ENCODE assay signal across 19 mouse cellular contexts in genomic region chr13:90781974-90782373, GRCm38 (mm10).
DNase-seq lines count a peak whose midpoint lies in the region; ATAC-seq and TF ChIP-seq lines count a peak whose summit lies in the region.
"Had no signal": no experiment of that assay in that cellular context is flagged by ENCODE, and none has a peak within 500 bp of the region (broad histone marks: within the 10 kb centered on the region; RNA-seq: fewer than 3 reads in every experiment).

No protein-coding gene starts in this region.

- no peak overlapping the region for H3K9ac ChIP-seq in kidney, embryonic 15.5 days
- H3K9ac ChIP-seq in limb, embryonic 13.5 days: no peak overlapping the region
- H3K9ac ChIP-seq: forebrain, embryonic 13.5 days; liver, postnatal 0 days; neural tube, embryonic 15.5 days had no signal

- ATAC-seq in kidney, embryonic 15.5 days (replicated peaks; ENCODE audit: low FRiP score): no peak
- peak; percentile 92 for ATAC-seq in limb, embryonic 13.5 days (ENCODE audit: low FRiP score, low read depth)
- ATAC-seq: forebrain, embryonic 13.5 days; hindbrain, embryonic 16.5 days; liver, postnatal 0 days had no signal

- H3K4me1 ChIP-seq in kidney, adult 2 months (ENCODE audit: control insufficient read depth, insufficient read depth, low read length): no peaks in the 10 kb centered on the region
- H3K4me1 ChIP-seq in kidney, embryonic 15.5 days: no peaks in the 10 kb centered on the region
- H3K4me1 ChIP-seq in limb, embryonic 13.5 days: peaks cover 12% of the 10 kb centered on the region; the same call in 1 of the 2 replicates
- H3K4me1 ChIP-seq: forebrain, embryonic 13.5 days; neural tube, embryonic 15.5 days had no signal

- H3K27ac ChIP-seq in kidney, adult 2 months (ENCODE audit: insufficient read depth, low read depth, low read length): no peak overlapping the region
- no peak overlapping the region for H3K27ac ChIP-seq in kidney, embryonic 15.5 days
- H3K27ac ChIP-seq in limb, embryonic 13.5 days: peak overlapping the region; percentile 48; the same call in 1 of the 2 replicates
- H3K27ac ChIP-seq: forebrain, embryonic 13.5 days; neural tube, embryonic 15.5 days had no signal

- no peak overlapping the region for H3K4me3 ChIP-seq in kidney, adult 2 months (ENCODE audit: insufficient read depth, low read depth, low read length)
- no peak overlapping the region for H3K4me3 ChIP-seq in kidney, embryonic 15.5 days (replicated peaks)
- no peak overlapping the region for H3K4me3 ChIP-seq in limb, embryonic 13.5 days
- H3K4me3 ChIP-seq: forebrain, embryonic 13.5 days; neural tube, embryonic 15.5 days had no signal

- no peaks in the 10 kb centered on the region for H3K36me3 ChIP-seq in kidney, adult 2 months (ENCODE audit: control insufficient read depth, insufficient read depth, low read length)
- H3K36me3 ChIP-seq in kidney, embryonic 15.5 days: no peaks in the 10 kb centered on the region
- H3K36me3 ChIP-seq in limb, embryonic 13.5 days: no peaks in the 10 kb centered on the region
- H3K36me3 ChIP-seq: neural tube, embryonic 15.5 days had no signal

- WGBS in kidney, adult 2 months: 62% methylated on average over 2 of the region's 2 CpGs
- 72% methylated on average over 2 of the region's 2 CpGs for WGBS in kidney, embryonic 15.5 days
- 41% methylated on average over 2 of the region's 2 CpGs for WGBS in limb, embryonic 13.5 days

- DNase-seq in kidney, adult 2 months: peak; percentile 4
- DNase-seq in 416B (ENCODE audit: low read depth): peak; percentile 11
- peak; percentile 82 for DNase-seq in NIH3T3 (ENCODE audit: low read depth)
- DNase-seq in left cerebral cortex, postnatal 10 days (ENCODE audit: extremely low spot score in 1 of 2, low spot score in 2 of 2): no peak
- DNase-seq in kidney, postnatal 25 days: no peak
- DNase-seq: cerebellum, adult 18-20 months; heart, adult 18-20 months; heart, postnatal 14 days; kidney, adult 18-20 months; kidney, postnatal 4 days; layer of hippocampus, postnatal 36 days; liver, postnatal 0 days; retina, postnatal 1 day; thymus, adult 18-20 months had no signal

- H3K4me2 ChIP-seq in kidney, embryonic 15.5 days: no peak overlapping the region
- H3K4me2 ChIP-seq in limb, embryonic 13.5 days (replicated peaks): no peak overlapping the region
- H3K4me2 ChIP-seq: forebrain, embryonic 13.5 days; neural tube, embryonic 15.5 days had no signal

- no peak for TF ChIP-seq CTCF in kidney, adult 2 months (conservative IDR thresholded peaks at IDR 0.05; ENCODE audit: insufficient read depth, insufficient read length, low read depth, low read length)

- intact Hi-C loops in left cerebral cortex, postnatal 10 days (cut with DNase I): no loop called here

- H3K9me3 ChIP-seq in kidney, embryonic 15.5 days (replicated peaks): no peaks in the 10 kb centered on the region
- H3K9me3 ChIP-seq in limb, embryonic 13.5 days: no peaks in the 10 kb centered on the region
- H3K9me3 ChIP-seq: forebrain, embryonic 13.5 days; neural tube, embryonic 15.5 days had no signal

- no peak for TF ChIP-seq POLR2A in kidney, adult 2 months (IDR thresholded peaks at IDR 0.05; ENCODE audit: low read depth, low read length)

- no peaks in the 10 kb centered on the region; the same call in 1 of the 2 replicates for H3K27me3 ChIP-seq in kidney, adult 2 months (replicated peaks; ENCODE audit: control insufficient read depth, insufficient read depth, low read length)
- H3K27me3 ChIP-seq in kidney, embryonic 15.5 days: no peaks in the 10 kb centered on the region
- no peaks in the 10 kb centered on the region for H3K27me3 ChIP-seq in limb, embryonic 13.5 days
- H3K27me3 ChIP-seq: forebrain, embryonic 13.5 days; neural tube, embryonic 15.5 days had no signal

Comparison
In these comparisons a context has a peak if more than half of its experiments do, and no peak if none do; other contexts are left out.
1. DNase-seq: peak in kidney, adult 2 months (single experiment), 416B (single experiment) and NIH3T3 (single experiment); none in left cerebral cortex, postnatal 10 days (0 of 2) and kidney, postnatal 25 days (0 of 2).